Comparison of ENCODE assay signal across 24 mouse cellular contexts in the genomic region with DNA sequence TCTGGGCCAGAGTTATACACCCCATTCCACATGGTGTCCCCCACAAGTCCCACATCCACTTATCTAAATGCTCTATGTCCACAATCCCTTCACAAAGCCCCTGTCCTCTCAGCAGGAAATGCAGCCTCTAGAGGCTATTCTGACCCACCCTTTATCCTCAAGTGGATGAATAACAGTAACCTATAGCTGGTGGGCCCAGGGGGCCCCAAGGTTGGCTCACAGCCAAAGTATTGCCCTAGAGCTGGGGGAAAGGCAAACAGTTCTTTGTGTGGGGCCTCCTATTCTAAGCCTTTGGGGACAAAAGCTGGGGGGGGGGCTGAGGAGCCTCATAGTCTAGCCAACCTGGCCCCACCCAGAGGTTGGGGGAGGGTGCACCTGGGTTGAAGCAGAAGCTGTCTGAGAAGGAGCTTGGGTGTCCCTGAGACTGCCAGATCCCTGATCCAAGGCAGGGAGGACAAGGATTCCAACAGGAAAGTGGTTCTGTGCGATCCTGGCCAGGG. TPM values are rescaled to one million over a fixed set of nuclear protein-coding genes. Genes with fewer than 3 reads are reported as not detected.
DNase-seq lines count a peak whose midpoint lies in the region; ATAC-seq and TF ChIP-seq lines count a peak whose summit lies in the region.
"Had no signal": no experiment of that assay in that cellular context is flagged by ENCODE, and none has a peak within 500 bp of the region (broad histone marks: within the 10 kb centered on the region; RNA-seq: fewer than 3 reads in every experiment).

No protein-coding gene starts in this region.

- no peak for TF ChIP-seq EP300 in liver, embryonic 14.5 days (IDR thresholded peaks at IDR 0.05; ENCODE audit: low read depth)
- TF ChIP-seq EP300 in stomach, postnatal 0 days (optimal IDR thresholded peaks at IDR 0.05): no peak

- intact Hi-C loops in gastrocnemius, adult 2 months (cut with DNase I): no loop called here

- no peaks in the 10 kb centered on the region for H3K27me3 ChIP-seq in intestine, embryonic 14.5 days (replicated peaks; ENCODE audit: control insufficient read depth, insufficient read depth, low read length)
- H3K27me3 ChIP-seq in intestine, embryonic 16.5 days (replicated peaks; ENCODE audit: control insufficient read depth, insufficient read depth, low read length): no peaks in the 10 kb centered on the region
- H3K27me3 ChIP-seq in midbrain, embryonic 14.5 days (ENCODE audit: control insufficient read depth, insufficient read depth, low read length): no peaks in the 10 kb centered on the region
- H3K27me3 ChIP-seq in midbrain, embryonic 15.5 days (replicated peaks): no peaks in the 10 kb centered on the region
- no peaks in the 10 kb centered on the region; the same call in 1 of the 2 replicates for H3K27me3 ChIP-seq in liver, embryonic 14.5 days (ENCODE audit: control insufficient read depth, insufficient read depth, low read length)
- H3K27me3 ChIP-seq in stomach, postnatal 0 days (ENCODE audit: control insufficient read depth, insufficient read depth, low read length): no peaks in the 10 kb centered on the region
- H3K27me3 ChIP-seq: embryonic facial prominence, embryonic 13.5 days; neural tube, embryonic 12.5 days had no signal

- 58% methylated on average over 1 of the region's 1 CpGs for WGBS in intestine, embryonic 14.5 days
- 69% methylated on average over 1 of the region's 1 CpGs for WGBS in intestine, embryonic 16.5 days
- 57% methylated on average over 1 of the region's 1 CpGs for WGBS in midbrain, embryonic 14.5 days
- 67% methylated on average over 1 of the region's 1 CpGs for WGBS in midbrain, embryonic 15.5 days
- 73% methylated on average over 1 of the region's 1 CpGs for WGBS in liver, embryonic 14.5 days (ENCODE audit: insufficient replicate concordance)
- 38% methylated on average over 1 of the region's 1 CpGs for WGBS in stomach, postnatal 0 days

- H3K27ac ChIP-seq in intestine, embryonic 14.5 days (ENCODE audit: low read depth): no peak overlapping the region
- no peak overlapping the region for H3K27ac ChIP-seq in intestine, embryonic 16.5 days (ENCODE audit: low read length)
- H3K27ac ChIP-seq in midbrain, embryonic 14.5 days (replicated peaks; ENCODE audit: low read depth, low read length): no peak overlapping the region
- H3K27ac ChIP-seq in midbrain, embryonic 15.5 days: no peak overlapping the region
- H3K27ac ChIP-seq in liver, embryonic 14.5 days: peak overlapping the region; percentile 12; the same call in 1 of the 2 replicates
- no peak overlapping the region for H3K27ac ChIP-seq in stomach, postnatal 0 days (replicated peaks)
- no peak overlapping the region for H3K27ac ChIP-seq in gastrocnemius, adult 2 months
- H3K27ac ChIP-seq: embryonic facial prominence, embryonic 13.5 days; heart, adult 2 months; neural tube, embryonic 12.5 days had no signal

- no peak for DNase-seq in intestine, embryonic 14.5 days (ENCODE audit: low spot score)
- peak; percentile 7 for DNase-seq in midbrain, embryonic 14.5 days
- DNase-seq in liver, embryonic 14.5 days (ENCODE audit: low read depth in 3 of 3, low spot score in 3 of 3): no peak
- peak; percentile 22 for DNase-seq in stomach, postnatal 0 days (ENCODE audit: low spot score)
- DNase-seq in gastrocnemius, adult 2 months: no peak
- DNase-seq in frontal cortex, adult 2 months (ENCODE audit: extremely low spot score in 1 of 2, low spot score in 1 of 2): no peak
- DNase-seq: cerebellum, adult 9-11 months; gastrocnemius, postnatal 25 days; heart, adult 2 months; heart, postnatal 36 days; kidney, adult 8-10 months; kidney, postnatal 25 days; left cerebral cortex, postnatal 4 days; lung, postnatal 4 days had no signal

- H3K9me3 ChIP-seq in intestine, embryonic 14.5 days (ENCODE audit: control insufficient read depth, low read length): no peaks in the 10 kb centered on the region
- no peaks in the 10 kb centered on the region for H3K9me3 ChIP-seq in intestine, embryonic 16.5 days (ENCODE audit: control insufficient read depth, low read length)
- no peaks in the 10 kb centered on the region for H3K9me3 ChIP-seq in midbrain, embryonic 14.5 days (ENCODE audit: control insufficient read depth, low read length)
- no peaks in the 10 kb centered on the region for H3K9me3 ChIP-seq in midbrain, embryonic 15.5 days
- H3K9me3 ChIP-seq in liver, embryonic 14.5 days (ENCODE audit: control insufficient read depth, low read length): no peaks in the 10 kb centered on the region
- H3K9me3 ChIP-seq in stomach, postnatal 0 days (ENCODE audit: control insufficient read depth, low read length): no peaks in the 10 kb centered on the region
- H3K9me3 ChIP-seq: embryonic facial prominence, embryonic 13.5 days; neural tube, embryonic 12.5 days had no signal

- TF ChIP-seq CTCF in liver, embryonic 14.5 days (IDR thresholded peaks at IDR 0.05; ENCODE audit: low read depth): no peak
- no peak for TF ChIP-seq CTCF in stomach, postnatal 0 days (IDR thresholded peaks at IDR 0.05; ENCODE audit: low read depth)
- no peak for TF ChIP-seq CTCF in gastrocnemius, adult 2 months (IDR thresholded peaks at IDR 0.05)

- ATAC-seq in intestine, embryonic 14.5 days (replicated peaks; ENCODE audit: low FRiP score, low TSS enrichment, low read depth): peak; percentile 36; the same call in 1 of the 2 replicates
- no peak for ATAC-seq in intestine, embryonic 16.5 days
- no peak for ATAC-seq in midbrain, embryonic 14.5 days (ENCODE audit: low FRiP score, low TSS enrichment)
- ATAC-seq in midbrain, embryonic 15.5 days (replicated peaks): no peak
- no peak for ATAC-seq in liver, embryonic 14.5 days (ENCODE audit: insufficient read depth)
- no peak for ATAC-seq in stomach, postnatal 0 days (ENCODE audit: low FRiP score, low TSS enrichment)
- ATAC-seq: hindbrain, embryonic 16.5 days had no signal

- H3K4me2 ChIP-seq in intestine, embryonic 14.5 days (ENCODE audit: low read length): no peak overlapping the region
- H3K4me2 ChIP-seq in intestine, embryonic 16.5 days (ENCODE audit: low read depth, low read length): no peak overlapping the region
- no peak overlapping the region for H3K4me2 ChIP-seq in midbrain, embryonic 14.5 days (ENCODE audit: low read length)
- H3K4me2 ChIP-seq in midbrain, embryonic 15.5 days: no peak overlapping the region
- no peak overlapping the region for H3K4me2 ChIP-seq in liver, embryonic 14.5 days (ENCODE audit: low read depth)
- H3K4me2 ChIP-seq in stomach, postnatal 0 days (replicated peaks; ENCODE audit: low read depth): no peak overlapping the region
- H3K4me2 ChIP-seq: embryonic facial prominence, embryonic 13.5 days; neural tube, embryonic 12.5 days had no signal

- H3K4me3 ChIP-seq in intestine, embryonic 14.5 days (ENCODE audit: low read depth, low read length): no peak overlapping the region
- H3K4me3 ChIP-seq in intestine, embryonic 16.5 days (ENCODE audit: low read length): no peak overlapping the region
- no peak overlapping the region for H3K4me3 ChIP-seq in midbrain, embryonic 14.5 days (replicated peaks; ENCODE audit: low read depth, low read length)
- no peak overlapping the region for H3K4me3 ChIP-seq in midbrain, embryonic 15.5 days
- no peak overlapping the region for H3K4me3 ChIP-seq in liver, embryonic 14.5 days (ENCODE audit: insufficient read depth in 1 of 2, low read depth in 2 of 2, low read length in 2 of 2)
- H3K4me3 ChIP-seq in stomach, postnatal 0 days (ENCODE audit: low read depth, low read length): no peak overlapping the region
- no peak overlapping the region for H3K4me3 ChIP-seq in gastrocnemius, adult 2 months
- H3K4me3 ChIP-seq: embryonic facial prominence, embryonic 13.5 days; heart, adult 2 months; neural tube, embryonic 12.5 days had no signal

- H3K36me3 ChIP-seq in intestine, embryonic 14.5 days (ENCODE audit: control insufficient read depth, insufficient read depth, low read length): no peaks in the 10 kb centered on the region
- H3K36me3 ChIP-seq in intestine, embryonic 16.5 days (ENCODE audit: control insufficient read depth, insufficient read depth, low read length): no peaks in the 10 kb centered on the region
- H3K36me3 ChIP-seq in midbrain, embryonic 14.5 days (ENCODE audit: control insufficient read depth, insufficient read depth, low read length): no peaks in the 10 kb centered on the region
- no peaks in the 10 kb centered on the region for H3K36me3 ChIP-seq in midbrain, embryonic 15.5 days (replicated peaks)
- H3K36me3 ChIP-seq in liver, embryonic 14.5 days (replicated peaks; ENCODE audit: control insufficient read depth, insufficient read depth, low read depth): no peaks in the 10 kb centered on the region
- H3K36me3 ChIP-seq in stomach, postnatal 0 days (ENCODE audit: control insufficient read depth, insufficient read depth, low read length): no peaks in the 10 kb centered on the region
- H3K36me3 ChIP-seq: embryonic facial prominence, embryonic 13.5 days; neural tube, embryonic 12.5 days had no signal

- no peak overlapping the region for H3K9ac ChIP-seq in intestine, embryonic 14.5 days (ENCODE audit: low read length)
- H3K9ac ChIP-seq in intestine, embryonic 16.5 days (ENCODE audit: low read depth, low read length): no peak overlapping the region
- no peak overlapping the region for H3K9ac ChIP-seq in midbrain, embryonic 14.5 days (replicated peaks; ENCODE audit: low read length)
- H3K9ac ChIP-seq in midbrain, embryonic 15.5 days: no peak overlapping the region
- H3K9ac ChIP-seq in liver, embryonic 14.5 days (replicated peaks): peak overlapping the region; percentile 72
- H3K9ac ChIP-seq in stomach, postnatal 0 days (ENCODE audit: low read length): no peak overlapping the region
- H3K9ac ChIP-seq: embryonic facial prominence, embryonic 13.5 days; neural tube, embryonic 12.5 days had no signal

- no peaks in the 10 kb centered on the region; the same call in 1 of the 2 replicates for H3K4me1 ChIP-seq in intestine, embryonic 14.5 days (replicated peaks; ENCODE audit: control insufficient read depth, insufficient read depth, low read length)
- H3K4me1 ChIP-seq in intestine, embryonic 16.5 days (ENCODE audit: control insufficient read depth, insufficient read depth, low read length): peaks cover 4% of the 10 kb centered on the region; the same call in 1 of the 2 replicates
- H3K4me1 ChIP-seq in midbrain, embryonic 14.5 days (ENCODE audit: control insufficient read depth, insufficient read depth, low read length): 0 out of 2 replicates have a peak, but pooled peaks cover 8% of the 10 kb centered on the region
- H3K4me1 ChIP-seq in midbrain, embryonic 15.5 days: 0 out of 2 replicates have a peak, but pooled peaks cover 4% of the 10 kb centered on the region
- peaks cover 56 to 68% of the 10 kb centered on the region in 2 experiments for H3K4me1 ChIP-seq in liver, embryonic 14.5 days (replicated peaks; ENCODE audit: control insufficient read depth in 2 of 2, insufficient read depth in 2 of 2, low read length in 1 of 2)
- H3K4me1 ChIP-seq in stomach, postnatal 0 days (replicated peaks; ENCODE audit: control insufficient read depth, insufficient read depth): no peaks in the 10 kb centered on the region

RNA-seq across cellular contexts. Expression of a gene that starts 16.7 kb away (rescaled TPM):
- not detected in 2 replicates for polyA plus RNA-seq in intestine, embryonic 14.5 days (2014; fragmentation: Nextera tagmentation; extraction: Ambion mirVana)
- not detected in 2 replicates for polyA plus RNA-seq in intestine, embryonic 16.5 days (2015; fragmentation: Nextera tagmentation; extraction: Ambion mirVana)
- not detected in 2 replicates for polyA plus RNA-seq in midbrain, embryonic 14.5 days (2014; fragmentation: Nextera tagmentation; extraction: Ambion mirVana)
- not detected in 2 replicates for polyA plus RNA-seq in midbrain, embryonic 15.5 days (2015; fragmentation: Nextera tagmentation; extraction: Ambion mirVana)
- polyA plus RNA-seq in liver, embryonic 14.5 days (2012; rRNA removed): not detected in 2 replicates
- polyA plus RNA-seq in liver, embryonic 14.5 days (2014; fragmentation: Nextera tagmentation; extraction: Ambion mirVana): not detected in 2 replicates
- 2.9 and 3.3 TPM in 2 replicates for polyA plus RNA-seq in stomach, postnatal 0 days (2015; fragmentation: Nextera tagmentation; extraction: Ambion mirVana)
- not detected for total RNA-seq in gastrocnemius, adult 2 months (2021)
- 0.02 TPM in 1 of 2 replicates, not detected in the other for polyA plus RNA-seq in frontal cortex, adult 2 months (2012; rRNA removed)
- total RNA-seq: adrenal gland, adult 18-20 months; CH12.LX; gastrocnemius, postnatal 25 days; heart, adult 2 months; heart, postnatal 36 days; left cerebral cortex, adult 18-20 months; left cerebral cortex, postnatal 4 days; liver, adult 2 months had no signal
- polyA plus RNA-seq: embryonic facial prominence, embryonic 13.5 days; forebrain, embryonic 11.5 days; hindbrain, embryonic 16.5 days; neural tube, embryonic 12.5 days had no signal

Comparison
In these comparisons a context has a peak if more than half of its experiments do, and no peak if none do; other contexts are left out.
1. DNase-seq: peak in midbrain, embryonic 14.5 days (single experiment) and stomach, postnatal 0 days (single experiment); none in intestine, embryonic 14.5 days (single experiment), liver, embryonic 14.5 days (0 of 3), gastrocnemius, adult 2 months (single experiment) and frontal cortex, adult 2 months (0 of 2).